Mouse (Mus musculus): ENCODE results near the gene H60b. TPM values are rescaled to one million over a fixed set of nuclear protein-coding genes. Genes with fewer than 3 reads are reported as not detected.
"Not testable (repeated sequence)": the region's sequence is repeated elsewhere in the genome, so short reads cannot be mapped to it uniquely, and the experiment has no call there.

H60b gene
- 0.29 TPM in 1 of 2 replicates, not detected in the other for polyA plus RNA-seq (2014; fragmentation: Nextera tagmentation; extraction: Ambion mirVana)

DNA sequence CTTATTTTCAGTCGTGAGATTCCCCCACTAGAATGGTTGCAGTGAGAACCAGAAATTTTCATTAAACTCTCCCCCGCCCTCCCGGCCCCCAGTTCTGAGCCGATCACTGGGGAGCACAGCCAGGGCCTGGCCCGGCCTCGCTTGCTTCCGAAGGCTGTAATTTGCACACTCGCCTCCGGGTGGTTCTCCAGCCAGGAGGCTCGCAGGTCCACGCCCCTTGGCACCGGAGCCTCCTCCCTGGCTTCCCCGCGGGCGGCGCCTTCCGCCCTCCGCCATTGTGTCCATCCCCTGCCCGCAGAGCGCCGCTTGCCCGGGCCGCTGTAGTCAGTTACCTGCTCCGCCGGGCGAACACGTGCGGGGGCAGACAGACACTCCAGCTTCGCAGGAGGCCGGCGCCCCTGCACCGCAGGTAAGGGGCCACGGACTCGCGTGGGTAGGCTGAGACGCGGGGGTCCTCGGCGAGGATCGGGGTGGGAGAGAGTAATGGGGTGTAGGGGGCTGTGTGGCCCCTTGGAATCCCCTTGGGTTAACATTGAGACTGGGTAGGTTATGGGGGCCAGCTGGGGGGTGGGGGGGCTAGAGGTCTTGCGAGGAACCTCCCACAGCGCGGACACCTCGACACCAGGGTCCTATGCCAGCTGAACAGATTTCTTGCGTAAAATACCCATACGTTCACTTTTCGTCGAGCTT lies at the start of gene H60b, which contains the start of gene Raet1e:
H60b (plus strand) TSS at position 277 of the 690 bp plus-strand sequence.
Raet1e (plus strand) TSS at position 260 of the 690 bp plus-strand sequence.
- H3K9ac ChIP-seq (ENCODE audit: low read depth, low read length); H3K9me3 ChIP-seq (ENCODE audit: control insufficient read depth, low read length); H3K36me3 ChIP-seq (ENCODE audit: control insufficient read depth, insufficient read depth, low read length); H3K27ac ChIP-seq (ENCODE audit: low read depth, low read length); H3K4me1 ChIP-seq (replicated peaks; ENCODE audit: control insufficient read depth, insufficient read depth, low read length): not testable (repeated sequence)
- peak within 1 kb of the TSS; percentile 58 for H3K4me2 ChIP-seq
- peak; percentile 46 for DNase-seq (ENCODE audit: low spot score)
- ATAC-seq (replicated peaks; ENCODE audit: low FRiP score) = 0 out of 2 replicates have a peak, but pooled peaks have one; percentile 36
- 2% methylated on average over 42 of the region's 48 CpGs for WGBS
- H3K4me3 ChIP-seq (ENCODE audit: low read depth, low read length) = peak within 1 kb of the TSS; percentile 38
- peaks cover 78% of the 10 kb centered on the region for H3K27me3 ChIP-seq (replicated peaks; ENCODE audit: control insufficient read depth, insufficient read depth, low read length)

DNA sequence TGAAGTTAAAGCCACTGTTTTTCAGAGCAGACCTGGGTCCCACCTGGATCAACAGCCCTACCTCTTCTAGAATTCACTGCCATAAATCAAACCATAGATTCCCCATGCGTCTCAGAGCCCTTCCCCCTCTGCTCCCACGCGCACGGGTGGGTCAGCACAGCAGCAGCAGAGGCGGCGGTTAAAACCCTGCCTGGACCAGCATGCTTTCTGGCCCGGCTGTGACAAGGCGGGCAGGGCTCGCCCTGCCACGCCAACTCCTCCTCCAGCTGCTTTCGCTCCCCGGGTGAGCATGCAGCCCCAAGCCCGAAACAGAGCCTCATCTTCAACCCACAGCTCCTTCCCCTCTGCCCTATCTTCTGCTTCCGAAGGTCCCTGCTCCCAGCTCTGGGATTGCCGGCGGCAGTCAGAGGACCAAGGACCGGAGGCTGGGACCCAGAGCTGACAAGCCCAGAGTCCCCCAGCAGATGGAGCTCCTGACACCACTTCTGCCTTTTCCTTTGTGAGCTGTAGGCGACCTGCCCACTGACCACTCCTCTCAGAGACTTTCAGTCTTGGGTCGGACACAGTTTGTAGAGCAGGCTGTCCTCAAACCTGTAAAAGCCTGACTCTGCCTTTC lies 17.6 kb upstream of the H60b start:
- H3K27ac ChIP-seq (ENCODE audit: low read depth, low read length) = no peak overlapping the region
- DNase-seq (ENCODE audit: low spot score) (peak; percentile 76), ATAC-seq (replicated peaks; ENCODE audit: low FRiP score) (no peak)
- no peak overlapping the region; the same call in 1 of the 2 replicates for H3K9ac ChIP-seq (ENCODE audit: low read depth, low read length)
- no peaks in the 10 kb centered on the region for H3K9me3 ChIP-seq (ENCODE audit: control insufficient read depth, low read length)
- H3K4me1 ChIP-seq (replicated peaks; ENCODE audit: control insufficient read depth, insufficient read depth, low read length) = no peaks in the 10 kb centered on the region
- 0 out of 2 replicates have a peak overlapping the region, but pooled peaks have one; percentile 20 for H3K4me3 ChIP-seq (ENCODE audit: low read depth, low read length)
- no peaks in the 10 kb centered on the region for H3K27me3 ChIP-seq (replicated peaks; ENCODE audit: control insufficient read depth, insufficient read depth, low read length)
- 3% methylated on average over 19 of the region's 19 CpGs for WGBS
- no peaks in the 10 kb centered on the region for H3K36me3 ChIP-seq (ENCODE audit: control insufficient read depth, insufficient read depth, low read length)
- H3K4me2 ChIP-seq = peak overlapping the region; percentile 57

DNA sequence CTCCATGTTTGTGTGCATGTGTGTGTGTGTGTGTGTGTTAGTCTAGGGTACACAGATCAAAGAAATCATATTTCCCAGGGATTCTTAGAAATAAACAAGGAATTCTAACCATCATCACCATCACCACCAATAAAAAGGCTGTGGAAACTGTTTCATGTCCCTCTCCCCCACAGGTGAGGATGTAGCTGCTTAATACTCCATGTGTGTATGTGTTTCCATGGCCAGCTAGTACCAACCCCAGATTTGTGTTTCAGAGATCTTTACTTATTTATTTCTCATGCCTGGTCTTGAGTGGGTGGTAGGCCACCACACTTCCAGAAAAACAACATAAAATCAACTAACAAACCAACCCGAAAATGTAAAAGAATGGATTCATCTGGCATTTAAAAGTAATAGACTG lies 16.2 kb upstream of the H60b start:
- not testable (repeated sequence) for H3K27me3 ChIP-seq (replicated peaks; ENCODE audit: control insufficient read depth, insufficient read depth, low read length); ATAC-seq (replicated peaks; ENCODE audit: low FRiP score); H3K9ac ChIP-seq (ENCODE audit: low read depth, low read length); H3K4me3 ChIP-seq (ENCODE audit: low read depth, low read length); H3K9me3 ChIP-seq (ENCODE audit: control insufficient read depth, low read length); H3K36me3 ChIP-seq (ENCODE audit: control insufficient read depth, insufficient read depth, low read length); H3K27ac ChIP-seq (ENCODE audit: low read depth, low read length); H3K4me2 ChIP-seq; H3K4me1 ChIP-seq (replicated peaks; ENCODE audit: control insufficient read depth, insufficient read depth, low read length)
- 80% methylated on average over 1 of the region's 1 CpGs for WGBS
- peak; percentile 87 for DNase-seq (ENCODE audit: low spot score)

DNA sequence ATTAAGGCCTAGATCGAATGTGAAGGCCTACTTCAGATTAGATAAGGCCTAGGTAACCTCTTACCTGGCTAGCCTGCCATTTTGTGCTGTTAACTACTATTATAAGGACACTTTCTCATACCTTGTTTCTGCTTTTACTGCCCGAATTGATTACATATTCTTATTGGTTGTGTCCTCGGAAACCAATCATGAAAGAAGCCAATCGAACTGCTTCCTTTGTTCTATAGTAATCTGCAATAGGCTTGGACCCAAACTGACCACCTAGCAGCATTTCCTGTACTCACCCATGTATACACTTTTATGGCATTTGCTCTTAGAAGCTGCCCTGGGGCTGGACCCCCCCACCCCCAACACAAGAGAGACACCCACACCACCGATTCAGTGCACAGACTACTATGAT lies 15.5 kb upstream of the H60b start:
- Histone ChIP-seq H3K4me2 (no peak overlapping the region), H3K9ac (ENCODE audit: low read depth, low read length) (no peak overlapping the region), H3K4me1 (replicated peaks; ENCODE audit: control insufficient read depth, insufficient read depth, low read length) (no peaks in the 10 kb centered on the region), H3K27ac (ENCODE audit: low read depth, low read length) (no peak overlapping the region), H3K9me3 (ENCODE audit: control insufficient read depth, low read length) (no peaks in the 10 kb centered on the region), H3K36me3 (ENCODE audit: control insufficient read depth, insufficient read depth, low read length) (no peaks in the 10 kb centered on the region), H3K4me3 (ENCODE audit: low read depth, low read length) (no peak overlapping the region), H3K27me3 (replicated peaks; ENCODE audit: control insufficient read depth, insufficient read depth, low read length) (no peaks in the 10 kb centered on the region)
- no peak for ATAC-seq (replicated peaks; ENCODE audit: low FRiP score)
- 75% methylated on average over 5 of the region's 5 CpGs for WGBS
- DNase-seq (ENCODE audit: low spot score) = no peak

DNA sequence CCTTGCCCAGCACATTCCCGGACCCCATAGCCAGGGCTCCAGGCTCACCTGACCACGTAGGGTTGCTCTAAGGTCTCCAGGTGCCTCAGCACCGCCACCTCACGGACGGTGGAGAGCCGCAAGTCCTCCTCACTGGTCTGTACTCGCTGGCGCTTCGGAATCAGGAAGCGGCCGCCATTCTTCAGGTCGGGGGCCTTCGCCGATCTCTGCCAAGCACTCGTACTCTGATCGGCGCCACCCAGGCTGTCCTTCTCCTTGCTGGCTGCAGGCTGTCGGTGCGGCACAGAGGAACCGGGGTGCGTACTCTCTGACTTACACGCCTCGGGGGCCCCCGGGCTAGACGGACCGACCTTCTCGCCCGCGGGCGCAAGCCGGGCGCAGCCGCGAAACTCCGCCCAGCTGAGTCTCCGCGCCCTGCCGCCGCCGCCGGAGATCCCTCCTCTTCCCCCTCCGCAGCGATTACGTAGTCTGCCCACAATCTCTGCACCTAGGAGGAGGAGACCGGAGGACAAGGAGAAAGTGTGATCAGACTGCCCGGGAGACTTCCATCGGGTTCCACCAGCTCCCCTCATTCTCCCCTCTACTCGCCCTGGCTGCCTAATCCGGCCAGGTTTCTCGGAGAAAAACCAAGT lies 9.8 kb upstream of the H60b start:
- Histone ChIP-seq H3K9me3 (ENCODE audit: control insufficient read depth, low read length) (no peaks in the 10 kb centered on the region), H3K36me3 (ENCODE audit: control insufficient read depth, insufficient read depth, low read length) (no peaks in the 10 kb centered on the region), H3K4me2 (peak overlapping the region; percentile 96), H3K27me3 (replicated peaks; ENCODE audit: control insufficient read depth, insufficient read depth, low read length) (peaks cover 39% of the 10 kb centered on the region), H3K27ac (ENCODE audit: low read depth, low read length) (no peak overlapping the region), H3K4me3 (ENCODE audit: low read depth, low read length) (peak overlapping the region; percentile 55), H3K9ac (ENCODE audit: low read depth, low read length) (peak overlapping the region; percentile 35), H3K4me1 (replicated peaks; ENCODE audit: control insufficient read depth, insufficient read depth, low read length) (no peaks in the 10 kb centered on the region)
- WGBS = under 1% methylated on average over 44 of the region's 50 CpGs
- ATAC-seq (replicated peaks; ENCODE audit: low FRiP score) = peak; percentile 87
- peak; percentile 81 for DNase-seq (ENCODE audit: low spot score)

DNA sequence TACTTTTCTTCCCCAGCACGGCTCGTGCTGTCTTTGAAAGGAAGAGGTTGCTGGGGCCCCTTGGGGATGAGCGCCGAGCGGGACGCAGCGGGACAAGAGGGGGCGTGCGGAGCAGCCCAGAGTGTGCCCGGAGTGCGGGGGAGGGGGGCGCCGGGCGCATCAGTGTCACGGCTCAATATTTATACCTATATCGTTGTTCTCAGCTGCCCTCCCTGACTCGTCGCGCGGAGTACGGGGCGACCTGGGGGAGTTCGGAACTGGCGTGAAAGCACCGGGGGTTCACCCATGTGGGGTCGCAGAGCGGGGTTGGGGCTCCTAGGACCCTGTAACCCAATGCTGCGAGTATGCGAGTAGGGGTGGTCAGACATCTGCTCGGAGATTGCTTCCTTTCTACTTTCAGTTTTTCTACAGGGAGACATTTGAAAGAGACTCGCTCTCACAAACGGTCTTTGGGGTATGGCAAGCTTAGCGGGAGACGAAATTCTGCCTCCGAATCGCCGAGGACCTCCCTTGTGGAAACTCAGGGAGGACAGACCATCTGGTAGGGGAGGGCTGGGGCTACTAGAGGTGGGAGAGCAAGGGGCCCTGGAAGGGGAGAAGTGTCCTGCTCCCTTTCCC lies 9.2 kb upstream of the H60b start, which contains the start of gene E030030I06Rik:
E030030I06Rik (minus strand) TSS at position 198 of the 618 bp plus-strand sequence.
- DNase-seq (ENCODE audit: low spot score) = peak; percentile 61
- Histone ChIP-seq H3K36me3 (ENCODE audit: control insufficient read depth, insufficient read depth, low read length) (no peaks in the 10 kb centered on the region), H3K4me3 (ENCODE audit: low read depth, low read length) (peak within 1 kb of the TSS; percentile 55), H3K4me2 (peak within 1 kb of the TSS; percentile 96), H3K4me1 (replicated peaks; ENCODE audit: control insufficient read depth, insufficient read depth, low read length) (no peaks in the 10 kb centered on the region), H3K27me3 (replicated peaks; ENCODE audit: control insufficient read depth, insufficient read depth, low read length) (peaks cover 45% of the 10 kb centered on the region), H3K27ac (ENCODE audit: low read depth, low read length) (no peak within 1 kb of the TSS), H3K9ac (ENCODE audit: low read depth, low read length) (peak within 1 kb of the TSS; percentile 35), H3K9me3 (ENCODE audit: control insufficient read depth, low read length) (no peaks in the 10 kb centered on the region)
- peak; percentile 27; the same call in 1 of the 2 replicates for ATAC-seq (replicated peaks; ENCODE audit: low FRiP score)
- WGBS = under 1% methylated on average over 37 of the region's 37 CpGs

DNA sequence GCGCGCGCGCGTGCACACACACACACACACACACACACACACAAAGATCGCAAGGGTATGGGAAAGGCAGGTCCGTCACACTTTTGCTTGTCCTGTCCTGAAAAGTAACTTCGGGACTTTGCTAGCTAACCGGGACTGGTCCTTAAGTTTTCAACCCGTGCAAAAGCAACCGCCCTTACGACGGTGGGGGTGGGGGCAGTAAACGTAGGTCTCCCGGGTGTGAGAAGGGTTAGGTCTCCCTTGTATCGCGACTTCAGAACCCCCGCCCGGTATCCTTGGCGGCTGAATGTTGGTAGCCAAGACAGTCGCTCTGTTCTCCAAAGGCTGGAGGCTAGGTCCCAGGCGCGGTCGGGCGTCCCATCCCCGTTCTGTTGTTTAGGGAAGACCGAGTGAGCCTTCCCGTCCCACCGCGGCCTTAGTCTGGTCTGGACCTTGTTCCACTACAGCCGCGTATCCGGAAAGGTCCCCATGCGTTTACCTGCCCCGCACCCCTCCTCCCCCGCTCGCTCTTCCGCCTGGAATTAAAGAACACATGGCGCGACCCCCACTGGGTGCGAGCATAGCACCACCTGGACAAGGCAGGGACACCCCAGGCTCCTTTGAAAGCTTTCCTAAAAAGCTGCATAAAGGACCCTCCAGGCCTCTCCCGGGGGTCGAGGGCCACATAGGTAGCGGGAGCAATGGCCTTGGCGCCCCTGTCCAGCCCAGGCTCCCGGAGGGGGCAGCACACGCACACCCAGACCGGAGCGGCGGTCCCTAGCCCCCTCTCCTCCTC lies 8.5 kb upstream of the H60b start:
- ATAC-seq (replicated peaks; ENCODE audit: low FRiP score) = no peak
- Histone ChIP-seq H3K9ac (ENCODE audit: low read depth, low read length) (no peak overlapping the region), H3K4me1 (replicated peaks; ENCODE audit: control insufficient read depth, insufficient read depth, low read length) (no peaks in the 10 kb centered on the region), H3K36me3 (ENCODE audit: control insufficient read depth, insufficient read depth, low read length) (no peaks in the 10 kb centered on the region), H3K4me2 (peak overlapping the region; percentile 96), H3K27me3 (replicated peaks; ENCODE audit: control insufficient read depth, insufficient read depth, low read length) (peaks cover 51% of the 10 kb centered on the region), H3K27ac (ENCODE audit: low read depth, low read length) (no peak overlapping the region), H3K4me3 (ENCODE audit: low read depth, low read length) (peak overlapping the region; percentile 55), H3K9me3 (ENCODE audit: control insufficient read depth, low read length) (no peaks in the 10 kb centered on the region)
- DNase-seq (ENCODE audit: low spot score) = peak; percentile 47
- 1% methylated on average over 50 of the region's 50 CpGs for WGBS

DNA sequence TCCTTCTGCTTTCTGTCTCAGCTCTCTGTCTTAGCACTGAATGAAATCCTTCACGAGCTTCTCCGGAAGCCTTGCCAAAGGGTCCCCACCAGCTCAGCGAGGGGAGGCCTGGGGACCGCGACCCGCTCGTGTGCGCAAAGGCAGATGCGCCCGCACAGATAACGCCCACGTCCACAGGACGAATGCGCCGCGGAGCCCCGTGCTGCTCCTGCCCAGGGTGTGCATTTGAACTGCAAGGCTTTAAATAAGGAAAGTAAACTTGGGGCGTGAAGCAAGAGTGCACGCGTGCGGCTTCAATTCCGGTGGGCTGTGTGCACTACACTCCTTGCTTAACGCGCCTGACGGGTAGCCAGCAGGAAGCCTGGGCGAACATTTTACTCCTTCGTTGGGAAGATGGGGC lies 7.8 kb upstream of the H60b start:
- peak; percentile 43 for DNase-seq (ENCODE audit: low spot score)
- WGBS = 1% methylated on average over 27 of the region's 27 CpGs

More for the DNA sequence above, 7.8 kb upstream of the H60b start:
- Histone ChIP-seq H3K4me1 (replicated peaks; ENCODE audit: control insufficient read depth, insufficient read depth, low read length) (no peaks in the 10 kb centered on the region), H3K27me3 (replicated peaks; ENCODE audit: control insufficient read depth, insufficient read depth, low read length) (peaks cover 59% of the 10 kb centered on the region), H3K4me3 (ENCODE audit: low read depth, low read length) (peak overlapping the region; percentile 55; the same call in 1 of the 2 replicates), H3K9me3 (ENCODE audit: control insufficient read depth, low read length) (no peaks in the 10 kb centered on the region), H3K36me3 (ENCODE audit: control insufficient read depth, insufficient read depth, low read length) (no peaks in the 10 kb centered on the region), H3K4me2 (peak overlapping the region; percentile 96; the same call in 1 of the 2 replicates), H3K27ac (ENCODE audit: low read depth, low read length) (no peak overlapping the region), H3K9ac (ENCODE audit: low read depth, low read length) (no peak overlapping the region)
- no peak for ATAC-seq (replicated peaks; ENCODE audit: low FRiP score)
